Mouse (Mus musculus) thymus, postnatal 14 days (tissue): ENCODE results near the gene Nxf1.

Source experiments
- DNase-seq: peaks from one replicate; pipeline ENCODE4 v3.0.0; 2021

The Nxf1 gene

GRCm38 (mm10) chr19:8772996-8773395 is 16.1 kb downstream of the Nxf1 start:
- no peak for DNase-seq

GRCm38 (mm10) chr19:8773409-8773808 is 16.5 kb downstream of the Nxf1 start:
- no peak for DNase-seq

GRCm38 (mm10) chr19:8774086-8774835 is 17.4 kb downstream of the Nxf1 start, which contains the start of gene Tmem179b:
Gene Tmem179b (minus strand): TSS chr19:8774467.
- peak; percentile 98 for DNase-seq

- DNase-seq: no peak
These were observed 18.1 kb downstream of the Nxf1 start for GRCm38 (mm10) chr19:8774951-8775421.

- peak; percentile 92 for DNase-seq
These were observed 29.3 kb downstream of the Nxf1 start, which contains the start of gene Taf6l for GRCm38 (mm10) chr19:8786008-8786781. Gene Taf6l (minus strand): TSS chr19:8786417.

GRCm38 (mm10) chr19:8788521-8788920 is 31.6 kb downstream of the Nxf1 start:
- no peak for DNase-seq

GRCm38 (mm10) chr19:8789171-8789570 is 32.3 kb downstream of the Nxf1 start:
- DNase-seq: no peak

- no peak for DNase-seq
These were observed 33.3 kb downstream of the Nxf1 start for GRCm38 (mm10) chr19:8790171-8790570.

- peak; percentile 92 for DNase-seq
These were observed 41.5 kb downstream of the Nxf1 start, which contains the start of gene Polr2g for GRCm38 (mm10) chr19:8798264-8798946. Gene Polr2g (minus strand): TSS chr19:8798577.

- DNase-seq: no peak
These were observed 42.1 kb downstream of the Nxf1 start for GRCm38 (mm10) chr19:8798947-8799315.

GRCm38 (mm10) chr19:8802130-8802821 is 45.4 kb downstream of the Nxf1 start, which contains the start of gene Zbtb3:
Gene Zbtb3 (plus strand): TSS chr19:8802555.
- DNase-seq: peak; percentile 92

GRCm38 (mm10) chr19:8803204-8803780 is 46.4 kb downstream of the Nxf1 start:
- DNase-seq: no peak

GRCm38 (mm10) chr19:8803879-8804660 is 47.2 kb downstream of the Nxf1 start:
- no peak for DNase-seq

GRCm38 (mm10) chr19:8806810-8807209 is 49.9 kb downstream of the Nxf1 start:
- no peak for DNase-seq

GRCm38 (mm10) chr19:8815812-8816211 is 58.9 kb downstream of the Nxf1 start:
- no peak for DNase-seq

GRCm38 (mm10) chr19:8817001-8817400 is 60.1 kb downstream of the Nxf1 start:
- DNase-seq: no peak

GRCm38 (mm10) chr19:8818301-8818798 is 61.5 kb downstream of the Nxf1 start:
- DNase-seq: no peak

GRCm38 (mm10) chr19:8818801-8819595 is 62.1 kb downstream of the Nxf1 start, which contains the start of gene Ttc9c:
Gene Ttc9c (minus strand): TSS chr19:8819333.
- peak; percentile 94 for DNase-seq

GRCm38 (mm10) chr19:8819596-8820423 is 62.9 kb downstream of the Nxf1 start, which contains the start of gene Hnrnpul2:
Gene Hnrnpul2 (plus strand): TSS chr19:8820010.
- peak; percentile 98 for DNase-seq
